Mouse (Mus musculus) erythroblast, embryonic 14.5 days (primary cell): ENCODE data around the gene Olfr555. TPM values are rescaled to one million over a fixed set of nuclear protein-coding genes. Genes with fewer than 3 reads are reported as not detected.
"Not testable (repeated sequence)": the region's sequence is repeated elsewhere in the genome, so short reads cannot be mapped to it uniquely, and the experiment has no call there.

Experiments
- H3K27me3 ChIP-seq: 2 replicates; pipeline ENCODE4 v1.6.1; 2012; ENCODE audit warnings: inconsistent platforms; ENCODE audit not compliant: control insufficient read depth
- H3K36me3 ChIP-seq: 2 replicates; pipeline ENCODE4 v1.6.1; 2012; ENCODE audit warnings: mild to moderate bottlenecking, inconsistent platforms; ENCODE audit not compliant: control insufficient read depth
- H3K4me1 ChIP-seq: 2 replicates; pipeline ENCODE4 v1.6.1; 2012; ENCODE audit warnings: inconsistent platforms; ENCODE audit not compliant: control insufficient read depth
- H3K4me3 ChIP-seq: replicated peaks from 2 replicates; pipeline ENCODE3; 2012; ENCODE audit warnings: moderate library complexity, mild to moderate bottlenecking, inconsistent platforms
- H3K9me3 ChIP-seq: 2 replicates; pipeline ENCODE4 v1.6.1; 2012; ENCODE audit warnings: low read length, inconsistent platforms, mixed read lengths; ENCODE audit not compliant: control insufficient read depth
- GATA1 ChIP-seq: IDR thresholded peaks from 2 replicates; pipeline ENCODE4 v1.6.1; 2012; ENCODE audit warnings: low read length, inconsistent platforms, mixed read lengths
- TAL1 ChIP-seq: IDR thresholded peaks from 3 replicates; pipeline ENCODE4 v1.6.1; 2012; ENCODE audit warnings: low read length, inconsistent platforms, mixed read lengths
- polyA plus RNA-seq: library from polyadenylated mRNA; stranded (reverse); fragments of >175 nt; gene quantifications from 2 replicates; pipeline ENCODE4 v1.2.3, GENCODE M21; 2012

The Olfr555 gene
- polyA plus RNA-seq = not detected in 2 replicates

DNA sequence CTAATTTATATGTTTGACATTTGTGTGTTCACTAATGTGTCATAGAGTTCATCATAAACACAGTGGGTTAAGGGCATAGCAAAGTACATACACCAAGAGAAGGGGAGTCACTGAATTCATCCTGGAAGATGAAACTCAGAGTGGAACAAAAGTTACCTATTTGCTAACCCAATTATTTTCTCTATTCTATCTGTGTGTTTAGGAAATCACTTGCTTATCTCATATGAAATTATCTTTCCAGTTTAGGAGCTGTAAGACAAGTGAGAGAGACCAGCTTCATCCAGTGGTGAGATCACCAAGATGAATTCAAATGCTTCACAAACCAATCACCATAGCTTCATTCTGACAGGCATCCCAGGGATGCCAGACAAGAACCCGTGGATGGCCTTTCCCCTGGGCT is at the start of gene Olfr555:
Gene Olfr555 (plus strand): TSS at position 301 of the 400 bp plus-strand sequence.
- H3K4me3 ChIP-seq = no peak within 1 kb of the TSS
- no peaks in the 10 kb centered on the region for H3K9me3 ChIP-seq
- no peaks in the 10 kb centered on the region for H3K27me3 ChIP-seq
- H3K36me3 ChIP-seq = no peaks in the 10 kb centered on the region
- H3K4me1 ChIP-seq = no peaks in the 10 kb centered on the region
- no peak for TF ChIP-seq GATA1
- no peak for TF ChIP-seq TAL1

DNA sequence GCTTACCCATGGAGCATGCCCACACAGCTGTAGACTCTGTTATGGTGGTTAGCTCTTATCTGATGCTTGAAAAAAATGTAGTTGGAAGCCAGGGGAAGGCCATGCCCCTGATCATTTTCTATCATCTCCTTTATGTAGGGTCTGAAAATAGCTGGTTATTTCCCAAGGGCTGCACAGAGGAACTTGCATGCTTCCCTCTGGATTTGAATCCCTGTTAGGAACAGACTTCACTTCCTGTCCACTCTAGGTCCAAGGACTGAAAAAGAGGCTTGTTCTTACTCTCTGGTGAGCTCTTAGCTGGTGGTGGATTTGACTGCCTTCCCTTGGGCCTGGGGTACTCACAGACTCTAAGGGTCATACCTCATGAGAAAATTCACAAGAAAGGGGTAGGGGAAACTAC is 40.5 kb upstream of the Olfr555 start, which contains the start of gene Olfr553:
Gene Olfr553 (minus strand): TSS at position 101 of the 400 bp plus-strand sequence.
- Histone ChIP-seq H3K27me3 (no peaks in the 10 kb centered on the region), H3K4me3 (no peak within 1 kb of the TSS), H3K36me3 (no peaks in the 10 kb centered on the region), H3K4me1 (no peaks in the 10 kb centered on the region), H3K9me3 (no peaks in the 10 kb centered on the region)
- TF ChIP-seq GATA1 (no peak), TAL1 (no peak)

- Histone ChIP-seq H3K9me3 (no peaks in the 10 kb centered on the region), H3K4me3 (no peak overlapping the region)
- TF ChIP-seq GATA1 = no peak
- TF ChIP-seq TAL1 = no peak
These were observed 39.0 kb upstream of the Olfr555 start for GRCm38 (mm10) chr7:102619608-102620007.

GRCm38 (mm10) chr7:102620368-102620767 is 38.3 kb upstream of the Olfr555 start:
- H3K9me3 ChIP-seq, H3K4me3 ChIP-seq, H3K27me3 ChIP-seq, H3K4me1 ChIP-seq, H3K36me3 ChIP-seq: not testable (repeated sequence)

More at GRCm38 (mm10) chr7:102619608-102620007, 39.0 kb upstream of the Olfr555 start:
- no peaks in the 10 kb centered on the region for H3K36me3 ChIP-seq
- H3K27me3 ChIP-seq = no peaks in the 10 kb centered on the region
- H3K4me1 ChIP-seq = no peaks in the 10 kb centered on the region

DNA sequence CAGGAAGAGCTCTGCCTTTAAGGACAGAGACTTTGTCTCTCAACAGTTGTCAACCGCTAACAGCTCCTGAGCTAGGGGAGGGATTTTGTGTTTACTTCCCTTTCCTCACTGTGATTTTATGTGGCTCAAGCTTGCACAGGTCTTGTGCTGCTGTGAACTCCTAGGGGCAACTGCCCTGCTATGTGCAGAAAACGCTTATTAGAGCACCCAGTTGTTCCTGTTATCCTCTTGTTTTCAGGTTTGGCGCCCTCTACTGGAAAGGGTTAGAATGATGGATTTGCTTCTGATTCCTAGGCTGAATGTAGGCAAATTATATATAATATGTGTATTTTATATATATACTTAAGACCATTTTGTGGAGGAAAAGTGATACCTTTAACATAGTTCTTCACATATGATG is 22.0 kb upstream of the Olfr555 start:
- TF ChIP-seq GATA1 (no peak), TAL1 (no peak)
- H3K36me3 ChIP-seq = no peaks in the 10 kb centered on the region
- H3K27me3 ChIP-seq = no peaks in the 10 kb centered on the region
- H3K4me1 ChIP-seq = no peaks in the 10 kb centered on the region
- H3K4me3 ChIP-seq = no peak overlapping the region
- H3K9me3 ChIP-seq = no peaks in the 10 kb centered on the region

- Histone ChIP-seq H3K4me3 (no peak within 1 kb of the TSS), H3K36me3 (no peaks in the 10 kb centered on the region), H3K4me1 (no peaks in the 10 kb centered on the region), H3K9me3 (no peaks in the 10 kb centered on the region), H3K27me3 (no peaks in the 10 kb centered on the region)
- TF ChIP-seq GATA1 (no peak), TAL1 (no peak)
These were observed 20.5 kb upstream of the Olfr555 start, which contains the start of gene Olfr554 for GRCm38 (mm10) chr7:102638132-102638531. Gene Olfr554 (plus strand): TSS chr7:102638432.

DNA sequence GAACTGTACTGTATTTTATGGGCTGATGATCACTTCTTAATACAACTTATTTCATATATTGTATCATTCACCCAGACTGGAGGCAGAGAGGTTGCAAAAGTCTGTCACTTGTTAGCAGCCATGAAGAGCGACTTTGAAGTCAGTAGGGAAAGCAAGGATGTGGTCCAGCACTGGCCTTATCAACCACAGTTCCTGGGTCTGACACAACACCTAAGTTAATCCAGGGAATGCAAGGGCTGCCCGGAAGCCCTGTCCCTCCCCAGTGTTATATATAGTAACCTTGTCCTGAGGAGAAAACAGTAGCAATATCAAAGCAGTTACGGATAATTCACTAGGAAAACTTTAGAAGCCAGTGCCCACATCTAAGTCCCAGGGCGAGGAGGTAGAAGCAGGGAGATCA is 13.7 kb upstream of the Olfr555 start:
- not testable (repeated sequence) for H3K36me3 ChIP-seq, H3K4me1 ChIP-seq, H3K4me3 ChIP-seq, H3K27me3 ChIP-seq, H3K9me3 ChIP-seq

GRCm38 (mm10) chr7:102664599-102664998 is 6.0 kb downstream of the Olfr555 start, which contains the start of gene Olfr556:
Gene Olfr556 (plus strand): TSS chr7:102664899.
- H3K27me3 ChIP-seq = no peaks in the 10 kb centered on the region
- no peaks in the 10 kb centered on the region for H3K9me3 ChIP-seq
- H3K36me3 ChIP-seq = no peaks in the 10 kb centered on the region
- no peak within 1 kb of the TSS for H3K4me3 ChIP-seq
- TF ChIP-seq GATA1 (no peak), TAL1 (no peak)
- H3K4me1 ChIP-seq = no peaks in the 10 kb centered on the region

DNA sequence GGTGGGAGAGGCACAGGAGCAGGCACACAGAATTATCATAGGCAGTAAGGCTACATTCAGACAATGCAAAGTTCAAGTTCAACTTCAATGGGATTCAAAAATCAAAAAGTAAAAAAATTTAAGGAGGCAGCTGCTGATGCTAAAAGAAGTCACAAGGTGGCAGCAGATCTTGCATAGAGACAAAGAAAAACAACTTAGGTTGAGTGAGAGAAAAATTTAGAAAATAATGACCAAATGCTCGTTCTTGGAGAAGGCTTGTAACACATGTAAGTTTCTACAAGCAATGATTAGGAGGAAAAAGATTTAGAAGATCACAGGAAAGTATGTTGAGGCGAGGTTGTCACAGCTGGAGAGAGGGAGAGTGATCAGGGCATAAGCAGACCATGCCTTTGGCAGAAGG is 6.8 kb downstream of the Olfr555 start:
- H3K4me3 ChIP-seq = no peak overlapping the region
- H3K36me3 ChIP-seq = no peaks in the 10 kb centered on the region
- no peaks in the 10 kb centered on the region for H3K9me3 ChIP-seq
- TF ChIP-seq GATA1 (no peak), TAL1 (no peak)
- no peaks in the 10 kb centered on the region for H3K4me1 ChIP-seq
- H3K27me3 ChIP-seq = no peaks in the 10 kb centered on the region

DNA sequence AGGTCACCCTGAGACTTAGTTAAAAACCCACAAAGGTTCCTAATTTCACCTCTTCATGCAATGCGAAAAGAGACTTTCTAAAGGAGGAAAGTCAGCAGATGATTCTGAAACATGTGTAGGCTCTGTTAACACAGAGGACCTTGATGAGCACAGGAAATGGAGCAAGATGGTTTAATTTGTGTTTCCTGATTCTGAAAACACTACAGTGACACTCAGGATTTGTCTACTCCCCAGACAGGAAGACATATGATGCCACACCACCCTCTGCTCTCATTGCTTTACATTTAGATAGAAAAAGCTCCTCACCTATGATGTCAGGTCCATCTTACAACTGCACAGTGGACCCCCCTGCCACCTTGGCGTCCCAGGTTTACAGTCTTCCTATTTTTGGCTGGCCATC is 17.6 kb downstream of the Olfr555 start:
- TF ChIP-seq TAL1 (no peak), GATA1 (no peak)
- no peaks in the 10 kb centered on the region for H3K9me3 ChIP-seq
- no peaks in the 10 kb centered on the region for H3K36me3 ChIP-seq
- H3K4me3 ChIP-seq = no peak overlapping the region
- H3K4me1 ChIP-seq = no peaks in the 10 kb centered on the region
- no peaks in the 10 kb centered on the region for H3K27me3 ChIP-seq
